Mouse (Mus musculus) adrenal gland, adult 8-10 months (tissue): ENCODE measurements around the gene Ovgp1. TPM values are rescaled to one million over a fixed set of nuclear protein-coding genes. Genes with fewer than 3 reads are reported as not detected.
"Not testable (repeated sequence)": the region's sequence is repeated elsewhere in the genome, so short reads cannot be mapped to it uniquely, and the experiment has no call there.

Experiments used
- DNase-seq: peaks from one replicate; pipeline ENCODE4 v3.0.0; 2022
- total RNA-seq, 4 experiments: library from RNA; stranded (reverse); gene quantifications; 2 replicates each; pipeline ENCODE4 v1.2.4; 2022

Ovgp1 gene
- total RNA-seq, 4 experiments from 2014 or later: 0.93 to 2.4 (median 1.6) TPM

GRCm38 (mm10) chr3:105994730-105995129, 21.2 kb downstream of the Ovgp1 start:
- no peak for DNase-seq

DNA sequence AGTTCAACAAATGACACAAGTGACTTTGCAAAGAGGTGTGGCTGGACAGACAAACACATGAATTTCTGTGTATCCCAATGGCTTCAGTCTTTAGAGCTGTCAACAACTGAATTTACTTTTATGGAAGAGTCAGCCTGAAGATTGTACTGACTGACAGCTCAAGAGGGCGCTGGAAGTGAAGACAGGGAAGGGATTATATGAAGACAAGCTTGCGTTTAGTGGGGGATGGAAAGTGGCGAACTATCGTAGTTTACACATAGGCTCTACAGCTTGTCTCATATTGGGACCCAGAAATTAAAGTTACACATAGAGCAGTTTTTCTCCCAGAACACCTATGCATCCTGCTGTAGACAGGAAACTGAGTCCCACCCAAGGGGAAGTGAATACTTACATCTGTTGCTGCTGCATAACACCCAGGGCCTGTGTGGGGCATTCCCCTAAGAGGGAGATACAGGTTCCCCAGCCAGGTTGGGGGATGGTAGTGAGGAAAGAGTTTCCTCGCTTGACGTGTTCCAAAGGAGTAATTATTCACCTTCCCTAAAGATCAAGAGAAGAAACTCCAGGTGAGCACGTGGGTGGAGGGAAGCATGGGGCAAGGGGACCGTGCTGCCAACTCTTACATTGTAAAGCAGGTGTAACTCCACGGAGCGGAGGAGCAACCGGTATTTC, 27.3 kb downstream of the Ovgp1 start:
- no peak for DNase-seq

GRCm38 (mm10) chr3:106001416-106002370, 28.2 kb downstream of the Ovgp1 start:
- no peak for DNase-seq

DNA sequence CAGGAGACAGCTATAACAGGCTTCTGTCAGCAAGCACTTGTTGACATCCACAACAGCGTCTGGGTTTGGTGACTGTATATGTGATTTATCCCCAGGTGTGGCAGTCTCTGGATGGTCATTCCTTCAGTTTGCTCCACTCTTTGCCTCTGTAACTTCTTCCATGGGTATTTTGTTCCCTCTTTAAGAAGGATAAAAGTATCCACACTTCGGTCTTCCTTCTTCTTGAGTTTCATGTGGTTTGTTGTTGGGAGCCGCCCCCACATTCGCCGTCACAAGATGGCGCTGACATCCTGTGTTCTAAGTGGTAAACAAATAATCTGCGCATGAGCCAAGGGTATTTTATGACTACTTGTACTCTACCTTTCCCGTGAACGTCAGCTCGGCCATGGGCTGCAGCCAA, 29.8 kb downstream of the Ovgp1 start:
- DNase-seq: not testable (repeated sequence)

GRCm38 (mm10) chr3:106014546-106014945, 41.0 kb downstream of the Ovgp1 start, which contains the start of gene Pifo:
TSS of gene Pifo (minus strand) at chr3:106014646.
- no peak for DNase-seq

DNA sequence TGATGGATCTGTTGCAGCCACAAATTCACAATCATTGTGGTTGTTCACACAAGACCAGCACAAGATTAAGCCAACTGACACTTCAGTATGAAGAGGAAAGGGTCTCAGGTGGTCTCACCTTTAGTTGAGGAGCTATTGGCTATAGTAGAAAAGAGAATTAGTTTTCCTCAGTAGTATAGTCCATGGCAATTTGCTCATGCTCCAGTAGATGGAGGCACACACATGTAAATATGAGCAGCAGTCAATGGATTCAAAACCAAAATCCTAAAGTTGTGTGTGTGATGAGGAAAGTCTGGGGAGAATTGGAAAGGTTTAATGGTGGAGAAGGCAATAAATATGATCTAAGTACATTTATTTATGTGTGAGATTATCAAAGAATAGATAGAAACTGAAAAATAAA, 48.3 kb downstream of the Ovgp1 start:
- no peak for DNase-seq

- no peak for DNase-seq
Observed at GRCm38 (mm10) chr3:106024135-106024534, 50.6 kb downstream of the Ovgp1 start.

- DNase-seq: no peak
Observed at GRCm38 (mm10) chr3:106032781-106033180, 59.3 kb downstream of the Ovgp1 start, which contains the start of gene Chil5. TSS of gene Chil5 (minus strand) at chr3:106032814.

Other genes with a start within 250 kb of the Ovgp1 start
- 100 to 1,000 TPM; 154 to 188 (median 179) TPM for gene Rap1a, start 172.4 kb upstream of the Ovgp1 start, total RNA-seq
- gene Adora3, start 102.9 kb upstream of the Ovgp1 start, total RNA-seq: under 1 TPM in 2 of 4 experiments, not detected in 2; 0.27 to 0.46 TPM
- gene Tmigd3, start 102.8 kb upstream of the Ovgp1 start, total RNA-seq: not detected
- gene I830077J02Rik, start 41.0 kb upstream of the Ovgp1 start, total RNA-seq: 1 to 10 TPM in 3 of 4 experiments, under 1 TPM in 1; 0.24 to 1.7 (median 1.2) TPM
- gene Wdr77, start 14.3 kb upstream of the Ovgp1 start, total RNA-seq: 10 to 100 TPM; 64.5 to 75.9 (median 73.4) TPM
- 100 to 1,000 TPM; 224 to 294 (median 271) TPM for gene Atp5f1, start 13.6 kb upstream of the Ovgp1 start, total RNA-seq
- gene Pifo, start 40.9 kb downstream of the Ovgp1 start, total RNA-seq: not detected
- not detected for gene Chil5, start 59.1 kb downstream of the Ovgp1 start, total RNA-seq
- not detected for gene Chia1, start 139.5 kb downstream of the Ovgp1 start, total RNA-seq
- gene Chil3, start 193.9 kb downstream of the Ovgp1 start, total RNA-seq: 1 to 10 TPM in 1 of 4 experiments, under 1 TPM in 2, not detected in 1; 0.32 to 2.1 (median 0.67) TPM
- not detected for gene Chil4, start 245.8 kb downstream of the Ovgp1 start, total RNA-seq